Mouse (Mus musculus): Measurements from ENCODE around the gene Iqce. TPM values are rescaled to one million over a fixed set of nuclear protein-coding genes. Genes with fewer than 3 reads are reported as not detected.

The Iqce gene
- polyA plus RNA-seq, 1 experiment from 2014 or later: 4.2 TPM

- DNase-seq (no peak), ATAC-seq (no peak)
- Histone ChIP-seq H3K9me3 (ENCODE audit: low read length) (no peaks in the 10 kb centered on the region), H3K4me3 (ENCODE audit: low read depth, low read length) (peak overlapping the region; percentile 74; the same call in 1 of the 2 replicates), H3K27me3 (ENCODE audit: insufficient read depth, low read length) (no peaks in the 10 kb centered on the region), H3K9ac (replicated peaks) (peak overlapping the region; percentile 73; the same call in 1 of the 2 replicates), H3K36me3 (replicated peaks; ENCODE audit: insufficient read depth, low read length) (peaks cover 5% of the 10 kb centered on the region; the same call in 1 of the 2 replicates), H3K27ac (ENCODE audit: low read depth) (peak overlapping the region; percentile 76), H3K4me1 (ENCODE audit: insufficient read depth) (peaks cover 42% of the 10 kb centered on the region), H3K4me2 (ENCODE audit: low read depth, low read length) (peak overlapping the region; percentile 98)
- TF ChIP-seq CTCF (IDR thresholded peaks at IDR 0.05; ENCODE audit: low read depth): no peak
- TF ChIP-seq EP300 (IDR thresholded peaks at IDR 0.05; ENCODE audit: low read depth): no peak
- 64% methylated on average over 19 of the region's 19 CpGs for WGBS (ENCODE audit: insufficient replicate concordance)
Observed at GRCm38 (mm10) chr5:140702618-140703175, 519 bp upstream of the Iqce start.

GRCm38 (mm10) chr5:140701661-140702060 lies 517 bp downstream of the Iqce start:
- peaks cover 42% of the 10 kb centered on the region for H3K4me1 ChIP-seq (ENCODE audit: insufficient read depth)

GRCm38 (mm10) chr5:140699776-140700175 lies 2.4 kb downstream of the Iqce start:
- Histone ChIP-seq H3K4me3 (ENCODE audit: low read depth, low read length) (no peak overlapping the region), H3K36me3 (replicated peaks; ENCODE audit: insufficient read depth, low read length) (no peaks in the 10 kb centered on the region), H3K27ac (ENCODE audit: low read depth) (no peak overlapping the region), H3K4me2 (ENCODE audit: low read depth, low read length) (peak overlapping the region; percentile 3; the same call in 1 of the 2 replicates), H3K9ac (replicated peaks) (no peak overlapping the region), H3K27me3 (ENCODE audit: insufficient read depth, low read length) (no peaks in the 10 kb centered on the region), H3K9me3 (ENCODE audit: low read length) (no peaks in the 10 kb centered on the region), H3K4me1 (ENCODE audit: insufficient read depth) (peaks cover 30% of the 10 kb centered on the region)
- DNase-seq: peak; percentile 46
- TF ChIP-seq EP300 (IDR thresholded peaks at IDR 0.05; ENCODE audit: low read depth) (no peak), CTCF (IDR thresholded peaks at IDR 0.05; ENCODE audit: low read depth) (no peak)
- ATAC-seq: no peak
- 60% methylated on average over 9 of the region's 9 CpGs for WGBS (ENCODE audit: insufficient replicate concordance)

More at GRCm38 (mm10) chr5:140701661-140702060, 517 bp downstream of the Iqce start:
- H3K4me2 ChIP-seq (ENCODE audit: low read depth, low read length): peak overlapping the region; percentile 98
- ATAC-seq: peak; percentile 1
- peak overlapping the region; percentile 74 for H3K4me3 ChIP-seq (ENCODE audit: low read depth, low read length)
- TF ChIP-seq CTCF (IDR thresholded peaks at IDR 0.05; ENCODE audit: low read depth) (no peak), EP300 (IDR thresholded peaks at IDR 0.05; ENCODE audit: low read depth) (no peak)
- H3K9me3 ChIP-seq (ENCODE audit: low read length): no peaks in the 10 kb centered on the region
- no peaks in the 10 kb centered on the region; the same call in 1 of the 2 replicates for H3K36me3 ChIP-seq (replicated peaks; ENCODE audit: insufficient read depth, low read length)
- peak overlapping the region; percentile 73 for H3K9ac ChIP-seq (replicated peaks)
- no peaks in the 10 kb centered on the region for H3K27me3 ChIP-seq (ENCODE audit: insufficient read depth, low read length)
- peak overlapping the region; percentile 76 for H3K27ac ChIP-seq (ENCODE audit: low read depth)
- WGBS (ENCODE audit: insufficient replicate concordance): under 1% methylated on average over 25 of the region's 25 CpGs
- DNase-seq: no peak

DNA sequence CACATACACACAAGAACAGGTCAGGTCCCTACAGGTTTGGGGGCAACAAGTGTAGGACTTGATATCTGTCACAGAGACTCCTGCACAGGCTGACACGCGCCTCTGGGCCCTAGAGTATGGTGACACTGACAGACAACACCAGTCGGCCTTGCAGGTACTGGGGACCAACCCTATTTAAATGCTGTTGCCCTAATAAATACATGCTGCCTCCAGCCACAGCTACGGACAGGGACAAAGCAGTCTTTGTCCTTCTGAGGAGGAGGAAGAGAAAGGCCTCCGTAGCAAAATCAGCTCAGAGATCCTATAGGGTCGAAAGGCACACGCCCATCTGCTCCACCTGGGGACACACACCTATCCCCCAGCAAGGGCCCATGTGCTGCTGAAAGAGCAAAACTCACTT lies 6.2 kb downstream of the Iqce start:
- no peak for ATAC-seq
- H3K4me1 ChIP-seq (ENCODE audit: insufficient read depth): peaks cover 9% of the 10 kb centered on the region
- no peak for DNase-seq
- H3K27ac ChIP-seq (ENCODE audit: low read depth): no peak overlapping the region
- TF ChIP-seq EP300 (IDR thresholded peaks at IDR 0.05; ENCODE audit: low read depth): no peak
- no peak for TF ChIP-seq CTCF (IDR thresholded peaks at IDR 0.05; ENCODE audit: low read depth)
- 87% methylated on average over 7 of the region's 7 CpGs for WGBS (ENCODE audit: insufficient replicate concordance)
- peaks cover 6% of the 10 kb centered on the region; the same call in 1 of the 2 replicates for H3K36me3 ChIP-seq (replicated peaks; ENCODE audit: insufficient read depth, low read length)
- H3K4me3 ChIP-seq (ENCODE audit: low read depth, low read length): no peak overlapping the region
- H3K27me3 ChIP-seq (ENCODE audit: insufficient read depth, low read length): no peaks in the 10 kb centered on the region
- H3K9me3 ChIP-seq (ENCODE audit: low read length): no peaks in the 10 kb centered on the region
- no peak overlapping the region for H3K4me2 ChIP-seq (ENCODE audit: low read depth, low read length)
- no peak overlapping the region for H3K9ac ChIP-seq (replicated peaks)

GRCm38 (mm10) chr5:140688434-140688833 lies 13.7 kb downstream of the Iqce start:
- DNase-seq (no peak), ATAC-seq (no peak)
- Histone ChIP-seq H3K36me3 (replicated peaks; ENCODE audit: insufficient read depth, low read length) (peaks cover 20% of the 10 kb centered on the region), H3K27me3 (ENCODE audit: insufficient read depth, low read length) (no peaks in the 10 kb centered on the region), H3K4me1 (ENCODE audit: insufficient read depth) (no peaks in the 10 kb centered on the region), H3K4me3 (ENCODE audit: low read depth, low read length) (no peak overlapping the region), H3K9ac (replicated peaks) (no peak overlapping the region), H3K27ac (ENCODE audit: low read depth) (no peak overlapping the region), H3K9me3 (ENCODE audit: low read length) (no peaks in the 10 kb centered on the region), H3K4me2 (ENCODE audit: low read depth, low read length) (no peak overlapping the region)
- TF ChIP-seq EP300 (IDR thresholded peaks at IDR 0.05; ENCODE audit: low read depth): no peak
- TF ChIP-seq CTCF (IDR thresholded peaks at IDR 0.05; ENCODE audit: low read depth): no peak
- 76% methylated on average over 3 of the region's 3 CpGs for WGBS (ENCODE audit: insufficient replicate concordance)

- Histone ChIP-seq H3K27me3 (ENCODE audit: insufficient read depth, low read length) (no peaks in the 10 kb centered on the region), H3K36me3 (replicated peaks; ENCODE audit: insufficient read depth, low read length) (peaks cover 7% of the 10 kb centered on the region), H3K4me1 (ENCODE audit: insufficient read depth) (no peaks in the 10 kb centered on the region), H3K27ac (ENCODE audit: low read depth) (no peak overlapping the region), H3K4me3 (ENCODE audit: low read depth, low read length) (no peak overlapping the region), H3K9ac (replicated peaks) (no peak overlapping the region), H3K9me3 (ENCODE audit: low read length) (no peaks in the 10 kb centered on the region), H3K4me2 (ENCODE audit: low read depth, low read length) (no peak overlapping the region)
- DNase-seq (peak; percentile 42), ATAC-seq (no peak)
- TF ChIP-seq CTCF (IDR thresholded peaks at IDR 0.05; ENCODE audit: low read depth) (peak; percentile 79), EP300 (IDR thresholded peaks at IDR 0.05; ENCODE audit: low read depth) (no peak)
- 69% methylated on average over 16 of the region's 16 CpGs for WGBS (ENCODE audit: insufficient replicate concordance)
Observed at GRCm38 (mm10) chr5:140684343-140685148, 17.6 kb downstream of the Iqce start.

Data from liver, postnatal 0 days (tissue).